Mouse (Mus musculus): ENCODE measurements around the gene Trmt2a. TPM values are rescaled to one million over a fixed set of nuclear protein-coding genes. Genes with fewer than 3 reads are reported as not detected.

Trmt2a gene
- polyA plus RNA-seq, 1 experiment from 2014 or later, result 117 TPM

- H3K4me2 ChIP-seq (replicated peaks; ENCODE audit: low read depth, low read length), result no peak within 1 kb of the TSS
- H3K36me3 ChIP-seq (ENCODE audit: insufficient read depth, low read length), result peaks cover 4% of the 10 kb centered on the region
- H3K27me3 ChIP-seq (ENCODE audit: insufficient read depth, low read length), result no peaks in the 10 kb centered on the region
- H3K4me1 ChIP-seq (ENCODE audit: insufficient read depth, low read length), result peaks cover 8% of the 10 kb centered on the region
- H3K9ac ChIP-seq (replicated peaks; ENCODE audit: low read length), result no peak within 1 kb of the TSS
- ATAC-seq (ENCODE audit: low FRiP score, low TSS enrichment), result no peak
- H3K9me3 ChIP-seq (ENCODE audit: low read length), result no peaks in the 10 kb centered on the region
- H3K4me3 ChIP-seq (ENCODE audit: low read length), result no peak within 1 kb of the TSS
- 85% methylated on average over 4 of the region's 4 CpGs for WGBS
- no peak within 1 kb of the TSS for H3K27ac ChIP-seq (ENCODE audit: low read length)
Observed at GRCm38 (mm10) chr16:18217579-18217978, 30.9 kb upstream of the Trmt2a start, which contains the start of gene Ccdc188. Gene Ccdc188 (plus strand): TSS chr16:18217879.

- Histone ChIP-seq H3K27me3 (ENCODE audit: insufficient read depth, low read length) (no peaks in the 10 kb centered on the region), H3K9ac (replicated peaks; ENCODE audit: low read length) (no peak overlapping the region), H3K4me2 (replicated peaks; ENCODE audit: low read depth, low read length) (no peak overlapping the region), H3K36me3 (ENCODE audit: insufficient read depth, low read length) (peaks cover 14% of the 10 kb centered on the region), H3K4me3 (ENCODE audit: low read length) (no peak overlapping the region), H3K27ac (ENCODE audit: low read length) (no peak overlapping the region), H3K4me1 (ENCODE audit: insufficient read depth, low read length) (peaks cover 8% of the 10 kb centered on the region), H3K9me3 (ENCODE audit: low read length) (no peaks in the 10 kb centered on the region)
- WGBS, result 66% methylated on average over 9 of the region's 9 CpGs
- ATAC-seq (ENCODE audit: low FRiP score, low TSS enrichment), result no peak
Observed at GRCm38 (mm10) chr16:18218580-18218996, 29.9 kb upstream of the Trmt2a start.

- no peak overlapping the region for H3K27ac ChIP-seq (ENCODE audit: low read length)
- no peak overlapping the region for H3K4me2 ChIP-seq (replicated peaks; ENCODE audit: low read depth, low read length)
- H3K9ac ChIP-seq (replicated peaks; ENCODE audit: low read length), result 0 out of 2 replicates have a peak overlapping the region, but pooled peaks have one; percentile 28
- no peak overlapping the region for H3K4me3 ChIP-seq (ENCODE audit: low read length)
- no peaks in the 10 kb centered on the region for H3K9me3 ChIP-seq (ENCODE audit: low read length)
- ATAC-seq (ENCODE audit: low FRiP score, low TSS enrichment), result peak; percentile 63; the same call in 1 of the 2 replicates
- peaks cover 28% of the 10 kb centered on the region for H3K36me3 ChIP-seq (ENCODE audit: insufficient read depth, low read length)
- 50% methylated on average over 8 of the region's 8 CpGs for WGBS
- no peaks in the 10 kb centered on the region for H3K27me3 ChIP-seq (ENCODE audit: insufficient read depth, low read length)
- H3K4me1 ChIP-seq (ENCODE audit: insufficient read depth, low read length), result peaks cover 8% of the 10 kb centered on the region
Observed at GRCm38 (mm10) chr16:18220001-18220400, 28.5 kb upstream of the Trmt2a start.

DNA sequence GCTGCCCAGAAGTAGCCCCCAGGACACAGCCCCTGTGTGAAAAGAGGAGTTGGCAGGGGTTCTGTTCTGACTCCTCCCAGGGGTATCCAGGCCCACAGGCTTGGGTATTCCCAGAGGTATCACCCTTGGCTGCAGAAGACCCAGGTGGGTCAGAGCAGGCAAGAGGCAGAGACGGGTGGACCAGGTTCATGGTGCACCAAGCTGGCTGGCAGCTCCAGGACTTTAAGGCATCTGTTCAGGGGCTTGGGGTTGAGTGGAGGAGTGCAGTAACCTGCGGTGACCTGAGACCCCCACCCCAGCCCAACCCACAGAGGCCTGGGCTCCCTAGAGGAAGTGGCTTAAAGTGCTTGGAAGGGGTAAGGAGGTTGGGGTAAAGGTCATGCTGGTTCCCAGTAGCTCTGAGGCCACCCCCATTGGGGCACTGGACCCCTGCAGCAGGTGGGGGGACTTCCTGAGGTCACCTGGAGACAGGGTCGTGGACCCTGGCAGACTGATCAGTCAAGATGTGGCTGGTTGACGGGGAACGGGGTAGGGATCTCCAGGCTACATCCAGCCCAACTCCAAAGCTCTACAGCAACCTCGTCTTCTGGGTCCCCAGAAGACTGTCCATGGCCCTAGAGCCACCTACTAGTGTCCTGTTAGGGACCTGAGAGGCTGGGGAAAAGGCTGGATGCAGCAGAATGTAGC is 27.5 kb upstream of the Trmt2a start:
- H3K27ac ChIP-seq (ENCODE audit: low read length), result no peak overlapping the region
- no peak overlapping the region for H3K9ac ChIP-seq (replicated peaks; ENCODE audit: low read length)
- no peak overlapping the region for H3K4me3 ChIP-seq (ENCODE audit: low read length)
- no peaks in the 10 kb centered on the region for H3K27me3 ChIP-seq (ENCODE audit: insufficient read depth, low read length)
- no peak for ATAC-seq (ENCODE audit: low FRiP score, low TSS enrichment)
- H3K36me3 ChIP-seq (ENCODE audit: insufficient read depth, low read length), result peaks cover 36% of the 10 kb centered on the region
- H3K4me2 ChIP-seq (replicated peaks; ENCODE audit: low read depth, low read length), result no peak overlapping the region
- WGBS, result 84% methylated on average over 6 of the region's 6 CpGs
- peaks cover 8% of the 10 kb centered on the region for H3K4me1 ChIP-seq (ENCODE audit: insufficient read depth, low read length)
- H3K9me3 ChIP-seq (ENCODE audit: low read length), result no peaks in the 10 kb centered on the region

GRCm38 (mm10) chr16:18221543-18221898 is 27.0 kb upstream of the Trmt2a start:
- WGBS, result 79% methylated on average over 11 of the region's 11 CpGs
- ATAC-seq (ENCODE audit: low FRiP score, low TSS enrichment), result no peak

DNA sequence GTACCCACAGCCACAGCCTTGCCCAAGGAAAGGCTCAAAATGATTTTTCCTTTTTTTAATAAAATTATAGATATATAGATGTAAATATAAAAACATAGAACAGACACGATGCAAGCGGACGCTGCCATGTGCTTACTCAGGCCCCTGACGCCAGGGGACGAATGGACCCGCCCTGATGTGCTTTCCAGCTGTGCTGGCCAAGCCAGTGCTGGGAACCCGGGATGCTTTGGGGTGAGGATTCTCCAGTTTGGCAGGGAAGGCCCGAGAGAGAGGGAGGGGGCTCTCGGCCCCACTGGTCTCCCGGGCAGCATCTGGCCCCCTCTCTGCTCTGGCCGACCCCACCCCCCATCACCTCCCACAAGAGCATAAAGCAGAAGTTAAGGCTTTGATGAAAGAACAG is 26.3 kb upstream of the Trmt2a start:
- no peak overlapping the region for H3K4me2 ChIP-seq (replicated peaks; ENCODE audit: low read depth, low read length)
- H3K9me3 ChIP-seq (ENCODE audit: low read length), result no peaks in the 10 kb centered on the region
- WGBS, result 80% methylated on average over 9 of the region's 11 CpGs
- H3K9ac ChIP-seq (replicated peaks; ENCODE audit: low read length), result no peak overlapping the region
- no peak for ATAC-seq (ENCODE audit: low FRiP score, low TSS enrichment)
- no peaks in the 10 kb centered on the region for H3K27me3 ChIP-seq (ENCODE audit: insufficient read depth, low read length)
- no peak overlapping the region for H3K27ac ChIP-seq (ENCODE audit: low read length)
- no peak overlapping the region for H3K4me3 ChIP-seq (ENCODE audit: low read length)
- H3K36me3 ChIP-seq (ENCODE audit: insufficient read depth, low read length), result peaks cover 44% of the 10 kb centered on the region
- H3K4me1 ChIP-seq (ENCODE audit: insufficient read depth, low read length), result peaks cover 8% of the 10 kb centered on the region

More at GRCm38 (mm10) chr16:18221543-18221898, 27.0 kb upstream of the Trmt2a start:
- H3K27me3 ChIP-seq (ENCODE audit: insufficient read depth, low read length), result no peaks in the 10 kb centered on the region
- H3K36me3 ChIP-seq (ENCODE audit: insufficient read depth, low read length), result peaks cover 40% of the 10 kb centered on the region
- no peak overlapping the region for H3K27ac ChIP-seq (ENCODE audit: low read length)
- no peak overlapping the region for H3K4me2 ChIP-seq (replicated peaks; ENCODE audit: low read depth, low read length)
- no peaks in the 10 kb centered on the region for H3K9me3 ChIP-seq (ENCODE audit: low read length)
- H3K9ac ChIP-seq (replicated peaks; ENCODE audit: low read length), result no peak overlapping the region
- H3K4me3 ChIP-seq (ENCODE audit: low read length), result no peak overlapping the region
- peaks cover 8% of the 10 kb centered on the region for H3K4me1 ChIP-seq (ENCODE audit: insufficient read depth, low read length)

DNA sequence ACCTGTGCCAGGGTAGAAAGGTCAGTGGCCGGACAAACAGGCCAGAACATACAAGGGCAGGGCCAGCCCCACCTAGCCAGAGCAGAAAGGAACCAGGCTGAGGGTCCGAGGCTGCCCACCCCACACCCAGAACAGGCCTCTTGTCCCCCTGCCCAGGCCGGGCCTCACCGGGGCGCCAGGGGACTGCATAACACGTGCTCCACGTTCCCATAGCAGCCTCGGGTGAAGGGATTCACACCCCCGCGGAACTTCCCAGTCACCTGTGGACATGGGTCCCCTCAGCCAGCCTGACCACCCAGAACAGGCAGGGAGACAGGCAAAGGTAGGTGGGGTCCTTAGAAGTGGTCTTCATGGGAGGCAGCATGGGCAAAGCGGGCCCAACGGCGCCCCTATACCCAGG is 21.3 kb upstream of the Trmt2a start:
- ATAC-seq (ENCODE audit: low FRiP score, low TSS enrichment), result no peak

GRCm38 (mm10) chr16:18227897-18228422 is 20.5 kb upstream of the Trmt2a start:
- Histone ChIP-seq H3K27ac (ENCODE audit: low read length) (no peak overlapping the region), H3K4me2 (replicated peaks; ENCODE audit: low read depth, low read length) (no peak overlapping the region), H3K36me3 (ENCODE audit: insufficient read depth, low read length) (peaks cover 42% of the 10 kb centered on the region), H3K9ac (replicated peaks; ENCODE audit: low read length) (no peak overlapping the region), H3K4me1 (ENCODE audit: insufficient read depth, low read length) (peaks cover 7% of the 10 kb centered on the region), H3K27me3 (ENCODE audit: insufficient read depth, low read length) (no peaks in the 10 kb centered on the region), H3K9me3 (ENCODE audit: low read length) (no peaks in the 10 kb centered on the region), H3K4me3 (ENCODE audit: low read length) (no peak overlapping the region)
- no peak for ATAC-seq (ENCODE audit: low FRiP score, low TSS enrichment)
- WGBS, result 91% methylated on average over 20 of the region's 20 CpGs

More for the DNA sequence above, 21.3 kb upstream of the Trmt2a start:
- Histone ChIP-seq H3K4me2 (replicated peaks; ENCODE audit: low read depth, low read length) (no peak overlapping the region), H3K27ac (ENCODE audit: low read length) (no peak overlapping the region), H3K9me3 (ENCODE audit: low read length) (no peaks in the 10 kb centered on the region), H3K27me3 (ENCODE audit: insufficient read depth, low read length) (no peaks in the 10 kb centered on the region), H3K4me3 (ENCODE audit: low read length) (no peak overlapping the region), H3K4me1 (ENCODE audit: insufficient read depth, low read length) (peaks cover 7% of the 10 kb centered on the region), H3K36me3 (ENCODE audit: insufficient read depth, low read length) (peaks cover 50% of the 10 kb centered on the region), H3K9ac (replicated peaks; ENCODE audit: low read length) (no peak overlapping the region)
- WGBS, result 85% methylated on average over 13 of the region's 13 CpGs

- no peak overlapping the region for H3K27ac ChIP-seq (ENCODE audit: low read length)
- no peaks in the 10 kb centered on the region for H3K9me3 ChIP-seq (ENCODE audit: low read length)
- H3K4me1 ChIP-seq (ENCODE audit: insufficient read depth, low read length), result peaks cover 14% of the 10 kb centered on the region
- WGBS, result 85% methylated on average over 4 of the region's 4 CpGs
- H3K9ac ChIP-seq (replicated peaks; ENCODE audit: low read length), result no peak overlapping the region
- no peaks in the 10 kb centered on the region for H3K27me3 ChIP-seq (ENCODE audit: insufficient read depth, low read length)
- H3K4me2 ChIP-seq (replicated peaks; ENCODE audit: low read depth, low read length), result no peak overlapping the region
- H3K4me3 ChIP-seq (ENCODE audit: low read length), result no peak overlapping the region
- ATAC-seq (ENCODE audit: low FRiP score, low TSS enrichment), result no peak
- H3K36me3 ChIP-seq (ENCODE audit: insufficient read depth, low read length), result peaks cover 33% of the 10 kb centered on the region
Observed at GRCm38 (mm10) chr16:18228856-18229255, 19.6 kb upstream of the Trmt2a start.

- Histone ChIP-seq H3K9me3 (ENCODE audit: low read length) (no peaks in the 10 kb centered on the region), H3K4me2 (replicated peaks; ENCODE audit: low read depth, low read length) (no peak overlapping the region), H3K27ac (ENCODE audit: low read length) (no peak overlapping the region), H3K4me3 (ENCODE audit: low read length) (no peak overlapping the region), H3K36me3 (ENCODE audit: insufficient read depth, low read length) (peaks cover 25% of the 10 kb centered on the region), H3K4me1 (ENCODE audit: insufficient read depth, low read length) (peaks cover 20% of the 10 kb centered on the region), H3K9ac (replicated peaks; ENCODE audit: low read length) (no peak overlapping the region), H3K27me3 (ENCODE audit: insufficient read depth, low read length) (no peaks in the 10 kb centered on the region)
- WGBS, result 61% methylated on average over 11 of the region's 11 CpGs
- ATAC-seq (ENCODE audit: low FRiP score, low TSS enrichment), result no peak
Observed at GRCm38 (mm10) chr16:18229622-18230021, 18.9 kb upstream of the Trmt2a start.
